Mouse (Mus musculus) bone marrow macrophage, adult 2 months (primary cell): ENCODE results near the gene Sema4c.

ENCODE experiments used
- CTCF ChIP-seq: IDR thresholded peaks from 2 replicates; pipeline ENCODE4 v1.5.1; 2012; ENCODE audit warnings: low read depth, mild to moderate bottlenecking, low read length, moderate library complexity
- POLR2A ChIP-seq: IDR thresholded peaks from 2 replicates; pipeline ENCODE4 v1.6.1; 2012; ENCODE audit warnings: mild to moderate bottlenecking, low read depth, low read length, borderline replicate concordance

GRCm38 (mm10) chr1:36529274-36529673, 28.9 kb downstream of the Sema4c start:
- TF ChIP-seq POLR2A, result no peak
- no peak for TF ChIP-seq CTCF
